Mouse (Mus musculus): ENCODE data around the gene Tmem143.

- no peak for TF ChIP-seq EP300 (IDR thresholded peaks at IDR 0.05; ENCODE audit: low read length)
- no peak for TF ChIP-seq CTCF (conservative IDR thresholded peaks at IDR 0.05 in 1 of 2, IDR thresholded peaks at IDR 0.05 in 1 of 2; ENCODE audit: low read depth in 2 of 2, low read length in 2 of 2)
- TF ChIP-seq POLR2A (IDR thresholded peaks at IDR 0.05; ENCODE audit: low read depth, low read length): no peak
- no peak for TF ChIP-seq IRF4 (IDR thresholded peaks at IDR 0.05; ENCODE audit: low read depth, low read length)
- no peak for TF ChIP-seq NELFE (IDR thresholded peaks at IDR 0.05; ENCODE audit: low read depth, low read length)
- TF ChIP-seq POLR2AphosphoS2 (IDR thresholded peaks at IDR 0.05; ENCODE audit: low read depth, low read length): no peak
- TF ChIP-seq ZMIZ1 (IDR thresholded peaks at IDR 0.05; ENCODE audit: low read depth, low read length): no peak
- TF ChIP-seq ZKSCAN1 (IDR thresholded peaks at IDR 0.05; ENCODE audit: borderline replicate concordance, low read depth, low read length): no peak
- no peak for TF ChIP-seq RAD21 (IDR thresholded peaks at IDR 0.05; ENCODE audit: low read depth, low read length)
Observed at GRCm38 (mm10) chr7:45853089-45853488, 43.7 kb upstream of the Tmem143 start.

Measured in CH12.LX (cell line).